In genomic region chr3:122203675-122204329, GRCm38 (mm10) we compare ENCODE assay signal across 18 mouse cellular contexts.
"Had no signal": no experiment of that assay in that cellular context is flagged by ENCODE, and none has a peak within 500 bp of the region (broad histone marks: within the 10 kb centered on the region; RNA-seq: fewer than 3 reads in every experiment).

No protein-coding gene starts in this region.

- H3K27ac ChIP-seq: kidney, embryonic 15.5 days; left cerebral cortex, adult 2 months; liver, embryonic 15.5 days; lung, embryonic 15.5 days; midbrain, embryonic 12.5 days; midbrain, embryonic 15.5 days; neural tube, embryonic 13.5 days had no signal

- H3K4me3 ChIP-seq: kidney, embryonic 15.5 days; left cerebral cortex, adult 2 months; liver, embryonic 15.5 days; lung, embryonic 15.5 days; midbrain, embryonic 12.5 days; midbrain, embryonic 15.5 days; myocyte; neural tube, embryonic 13.5 days had no signal

- H3K27me3 ChIP-seq: kidney, embryonic 15.5 days; liver, embryonic 15.5 days; lung, embryonic 15.5 days; midbrain, embryonic 12.5 days; midbrain, embryonic 15.5 days; neural tube, embryonic 13.5 days had no signal

- ATAC-seq: midbrain, embryonic 15.5 days had no signal

- DNase-seq: kidney, adult 8-10 months; kidney, postnatal 10 days; kidney, postnatal 36 days; layer of hippocampus, postnatal 36 days; lung, adult 18-20 months; lung, postnatal 10 days; lung, postnatal 4 days; thymus, adult 18-20 months; thymus, postnatal 36 days had no signal

- H3K9ac ChIP-seq: kidney, embryonic 15.5 days; liver, embryonic 15.5 days; lung, embryonic 15.5 days; midbrain, embryonic 12.5 days; midbrain, embryonic 15.5 days; neural tube, embryonic 13.5 days had no signal

- H3K36me3 ChIP-seq: kidney, embryonic 15.5 days; liver, embryonic 15.5 days; lung, embryonic 15.5 days; midbrain, embryonic 12.5 days; midbrain, embryonic 15.5 days; neural tube, embryonic 13.5 days had no signal

- H3K9me3 ChIP-seq: kidney, embryonic 15.5 days; liver, embryonic 15.5 days; lung, embryonic 15.5 days; midbrain, embryonic 12.5 days; midbrain, embryonic 15.5 days; neural tube, embryonic 13.5 days had no signal

- H3K4me1 ChIP-seq: neural tube, embryonic 13.5 days had no signal

- H3K4me2 ChIP-seq: kidney, embryonic 15.5 days; liver, embryonic 11.5 days; liver, embryonic 15.5 days; lung, embryonic 15.5 days; midbrain, embryonic 12.5 days; midbrain, embryonic 15.5 days; neural tube, embryonic 13.5 days had no signal
